Mouse (Mus musculus) MEL (cell line): ENCODE results near the gene Neurl2. TPM values are rescaled to one million over a fixed set of nuclear protein-coding genes. Genes with fewer than 3 reads are reported as not detected.
A peak's percentile ranks its signal among the peaks of the same experiment; 100 is the strongest.

ENCODE experiments used
- DNase-seq: peaks from one replicate; pipeline ENCODE4 v3.0.0; 2011; ENCODE audit warnings: low read depth, low spot score
- H3K27ac ChIP-seq: 2 replicates; pipeline ENCODE4 v1.5.1; 2012; ENCODE audit warnings: low read depth, mild to moderate bottlenecking, control low read depth, low read length, moderate library complexity; ENCODE audit not compliant: control insufficient read depth
- H3K27me3 ChIP-seq, 2 experiments: fragments of 150-350 bp in 1 of 2; sonication (generic) in 1 of 2; 2 replicates each; pipeline ENCODE4 v1.6.1; 2012; ENCODE audit warnings: low read length in 2 of 2, mild to moderate bottlenecking in 2 of 2, improper control_type of control experiment in 1 of 2, moderate library complexity in 1 of 2; ENCODE audit not compliant: insufficient read depth in 2 of 2, control insufficient read depth in 1 of 2
- H3K36me3 ChIP-seq, 2 experiments: 2 replicates each; pipeline ENCODE4 v1.6.1; 2012 to 2014; ENCODE audit warnings: low read length in 2 of 2, improper control_type of control experiment in 1 of 2, inconsistent platforms in 1 of 2, mild to moderate bottlenecking in 1 of 2; ENCODE audit not compliant: insufficient read depth in 2 of 2, control insufficient read depth in 1 of 2
- H3K4me1 ChIP-seq, 2 experiments: fragments of 150-350 bp in 1 of 2; sonication (generic) in 1 of 2; 2 replicates each; pipeline ENCODE4 v1.6.1; 2012; ENCODE audit warnings: low read length in 2 of 2, improper control_type of control experiment in 1 of 2, mild to moderate bottlenecking in 1 of 2; ENCODE audit not compliant: insufficient read depth in 2 of 2, control insufficient read depth in 1 of 2
- H3K4me3 ChIP-seq, 2 experiments: fragments of 150-350 bp in 1 of 2; sonication (generic) in 1 of 2; 2 replicates each; pipeline ENCODE4 v1.5.1; 2012; ENCODE audit warnings: low read depth in 2 of 2, low read length in 2 of 2, mild to moderate bottlenecking in 2 of 2, moderate library complexity in 2 of 2, control low read depth in 1 of 2, improper control_type of control experiment in 1 of 2; ENCODE audit not compliant: control insufficient read depth in 1 of 2, insufficient read depth in 1 of 2
- H3K79me2 ChIP-seq: 2 replicates; pipeline ENCODE4 v1.6.1; 2012; ENCODE audit warnings: mild to moderate bottlenecking, low read length, moderate library complexity; ENCODE audit not compliant: control insufficient read depth, poor library complexity, insufficient read depth
- H3K9ac ChIP-seq: 2 replicates; pipeline ENCODE4 v1.6.1; 2012; ENCODE audit warnings: low read depth, mild to moderate bottlenecking, control low read depth, low read length, moderate library complexity; ENCODE audit not compliant: control insufficient read depth, poor library complexity, severe bottlenecking
- H3K9me3 ChIP-seq: fragments of 150-350 bp; sonication (generic); replicated peaks from 2 replicates; pipeline ENCODE4 v1.6.1; 2012; ENCODE audit warnings: mild to moderate bottlenecking, low read length, improper control_type of control experiment, moderate library complexity; ENCODE audit not compliant: insufficient read depth
- BHLHE40 ChIP-seq: IDR thresholded peaks from 2 replicates; pipeline ENCODE4 v1.6.1; 2012; ENCODE audit warnings: low read depth, mild to moderate bottlenecking, inconsistent platforms, low read length, improper control_type of control experiment, borderline replicate concordance
- CHD1 ChIP-seq: IDR thresholded peaks from 2 replicates; pipeline ENCODE4 v1.6.1; 2012; ENCODE audit warnings: low read depth, mild to moderate bottlenecking, inconsistent platforms, low read length, improper control_type of control experiment
- CTCF ChIP-seq, 3 experiments: IDR thresholded peaks in 2 of 3; conservative IDR thresholded peaks in 1 of 3; 2 replicates each; pipeline ENCODE4 v1.5.1; 2011 to 2012; ENCODE audit warnings: low read length in 3 of 3, low read depth in 2 of 3, mild to moderate bottlenecking in 2 of 3, improper control_type of control experiment in 1 of 3, inconsistent platforms in 1 of 3, mixed read lengths in 1 of 3, moderate library complexity in 1 of 3; ENCODE audit not compliant: control insufficient read depth in 1 of 3, insufficient read depth in 1 of 3, poor library complexity in 1 of 3, severe bottlenecking in 1 of 3
- E2F4 ChIP-seq: IDR thresholded peaks from 2 replicates; pipeline ENCODE4 v1.6.1; 2011; ENCODE audit warnings: low read depth, low read length, improper control_type of control experiment, borderline replicate concordance
- ELF1 ChIP-seq: IDR thresholded peaks from 2 replicates; pipeline ENCODE4 v1.6.1; 2014; ENCODE audit warnings: low read depth, mild to moderate bottlenecking, inconsistent platforms, low read length, improper control_type of control experiment, moderate library complexity
- EP300 ChIP-seq, 2 experiments: IDR thresholded peaks; 2 replicates each; pipeline ENCODE4 v1.6.1; 2011; ENCODE audit warnings: improper control_type of control experiment in 2 of 2, low read length in 2 of 2, low read depth in 1 of 2, mild to moderate bottlenecking in 1 of 2
- HCFC1 ChIP-seq: IDR thresholded peaks from 2 replicates; pipeline ENCODE4 v1.6.1; 2012; ENCODE audit warnings: low read depth, mild to moderate bottlenecking, inconsistent platforms, low read length, improper control_type of control experiment, moderate library complexity
- JUND ChIP-seq: IDR thresholded peaks from 2 replicates; pipeline ENCODE4 v1.6.1; 2011; ENCODE audit warnings: low read depth, mild to moderate bottlenecking, improper control_type of control experiment, low read length
- KAT2A ChIP-seq: conservative IDR thresholded peaks from 2 replicates; pipeline ENCODE4 v1.6.1; 2012; ENCODE audit warnings: low read depth, low read length, improper control_type of control experiment, inconsistent platforms
- MAFK ChIP-seq: IDR thresholded peaks from 2 replicates; pipeline ENCODE4 v1.6.1; 2011; ENCODE audit warnings: low read depth, mild to moderate bottlenecking, low read length, improper control_type of control experiment, borderline replicate concordance
- MAX ChIP-seq: IDR thresholded peaks from 2 replicates; pipeline ENCODE4 v1.6.1; 2011; ENCODE audit warnings: low read length, improper control_type of control experiment
- MEF2A ChIP-seq: IDR thresholded peaks from 2 replicates; pipeline ENCODE4 v1.6.1; 2014; ENCODE audit warnings: low read depth, mild to moderate bottlenecking, inconsistent platforms, low read length, improper control_type of control experiment; ENCODE audit not compliant: poor library complexity, insufficient replicate concordance, severe bottlenecking; ENCODE audit errors: extremely low read depth
- MXI1 ChIP-seq: IDR thresholded peaks from 2 replicates; pipeline ENCODE4 v1.6.1; 2011; ENCODE audit warnings: mild to moderate bottlenecking, low read depth, low read length, improper control_type of control experiment
- NELFE ChIP-seq: IDR thresholded peaks from 2 replicates; pipeline ENCODE4 v1.6.1; 2011; ENCODE audit warnings: low read depth, low read length, improper control_type of control experiment
- NRF1 ChIP-seq: IDR thresholded peaks from 2 replicates; pipeline ENCODE4 v1.6.1; 2014; ENCODE audit warnings: low read depth, mild to moderate bottlenecking, inconsistent platforms, low read length, improper control_type of control experiment, moderate library complexity; ENCODE audit not compliant: poor library complexity, insufficient read depth, severe bottlenecking
- POLR2A ChIP-seq, 2 experiments: IDR thresholded peaks; 2 replicates each; pipeline ENCODE4 v1.6.1; 2011 to 2012; ENCODE audit warnings: low read length in 2 of 2, mild to moderate bottlenecking in 2 of 2, control low read depth in 1 of 2, improper control_type of control experiment in 1 of 2, low read depth in 1 of 2, moderate library complexity in 1 of 2; ENCODE audit not compliant: control insufficient read depth in 1 of 2, insufficient read depth in 1 of 2, poor library complexity in 1 of 2
- RAD21 ChIP-seq: IDR thresholded peaks from 2 replicates; pipeline ENCODE4 v1.6.1; 2011; ENCODE audit warnings: mild to moderate bottlenecking, low read depth, low read length, improper control_type of control experiment
- RCOR1 ChIP-seq: IDR thresholded peaks from 2 replicates; pipeline ENCODE4 v1.6.1; 2012; ENCODE audit warnings: low read depth, mild to moderate bottlenecking, inconsistent platforms, low read length, improper control_type of control experiment
- SMC3 ChIP-seq: IDR thresholded peaks from 2 replicates; pipeline ENCODE4 v1.6.1; 2011; ENCODE audit warnings: low read depth, low read length, improper control_type of control experiment
- TBP ChIP-seq: IDR thresholded peaks from 2 replicates; pipeline ENCODE4 v1.8.0; 2011; ENCODE audit warnings: low read depth, low read length, improper control_type of control experiment
- TCF12 ChIP-seq: IDR thresholded peaks from 2 replicates; pipeline ENCODE4 v1.6.1; 2014; ENCODE audit warnings: low read depth, mild to moderate bottlenecking, inconsistent platforms, low read length, improper control_type of control experiment, moderate library complexity
- UBTF ChIP-seq: IDR thresholded peaks from 2 replicates; pipeline ENCODE4 v1.6.1; 2012; ENCODE audit warnings: low read depth, mild to moderate bottlenecking, inconsistent platforms, low read length, improper control_type of control experiment, moderate library complexity, borderline replicate concordance; ENCODE audit not compliant: insufficient read depth
- USF1 ChIP-seq: IDR thresholded peaks from 2 replicates; pipeline ENCODE4 v1.6.1; 2014; ENCODE audit warnings: low read depth, mild to moderate bottlenecking, inconsistent platforms, low read length, improper control_type of control experiment, moderate library complexity
- USF2 ChIP-seq, 2 experiments: IDR thresholded peaks; 2 replicates each; pipeline ENCODE4 v1.6.1; 2011 to 2012; ENCODE audit warnings: improper control_type of control experiment in 2 of 2, low read length in 2 of 2, borderline replicate concordance in 1 of 2, inconsistent platforms in 1 of 2, low read depth in 1 of 2, mild to moderate bottlenecking in 1 of 2; ENCODE audit not compliant: insufficient read depth in 1 of 2
- ZC3H11A ChIP-seq: IDR thresholded peaks from 2 replicates; pipeline ENCODE4 v1.6.1; 2012; ENCODE audit warnings: low read depth, mild to moderate bottlenecking, inconsistent platforms, low read length, improper control_type of control experiment
- ZKSCAN1 ChIP-seq: IDR thresholded peaks from 2 replicates; pipeline ENCODE4 v1.6.1; 2012; ENCODE audit warnings: low read depth, mild to moderate bottlenecking, inconsistent platforms, low read length, improper control_type of control experiment, moderate library complexity
- ZNF384 ChIP-seq: IDR thresholded peaks from 2 replicates; pipeline ENCODE4 v1.6.1; 2012; ENCODE audit warnings: low read depth, mild to moderate bottlenecking, inconsistent platforms, low read length, improper control_type of control experiment
- polyA plus RNA-seq, 2 experiments: library from polyadenylated mRNA; stranded (reverse) in 1 of 2; unstranded in 1 of 2; fragments of >175 nt in 1 of 2; fragments of >200 nt in 1 of 2; gene quantifications; 2 replicates each; pipeline versions ENCODE4 v1.2.1 to v1.2.4; 2012; ENCODE audit warnings: low replicate concordance in 2 of 2, low read depth in 1 of 2; ENCODE audit not compliant: insufficient read length in 2 of 2, insufficient read depth in 1 of 2, missing spikeins in 1 of 2
- total RNA-seq: library from RNA; depleted of rRNA; stranded (reverse); fragments of 300-350 nt; gene quantifications from 2 replicates; pipeline ENCODE4 v1.2.3, GENCODE M21; 2012

The Neurl2 gene
- total and polyA plus RNA-seq, 3 experiments: 1.6 to 2.6 TPM; not detected in 1

DNA sequence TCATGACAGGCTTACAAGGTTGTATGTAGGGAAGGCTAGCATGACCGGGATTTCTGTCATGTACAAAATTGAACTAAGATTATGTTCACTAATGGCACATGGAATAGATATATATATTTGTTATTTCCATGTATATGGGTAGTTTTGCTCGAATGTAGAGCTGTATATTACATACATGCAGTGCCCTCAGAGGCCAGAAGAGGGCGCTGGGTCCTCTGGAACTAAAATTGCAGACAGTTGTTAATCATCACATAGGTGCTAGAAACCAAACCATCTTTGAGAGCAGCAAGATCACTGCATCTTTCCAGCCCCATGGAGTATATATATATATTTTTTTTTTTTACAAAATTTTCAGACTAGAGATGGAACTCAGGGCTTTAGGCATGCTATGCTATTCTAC is 12.5 kb upstream of the Neurl2 start:
- Histone ChIP-seq H3K27ac (no peak overlapping the region), H3K79me2 (no peaks in the 10 kb centered on the region), H3K9ac (no peak overlapping the region), H3K27me3 (no peaks in the 10 kb centered on the region), H3K36me3 (no peaks in the 10 kb centered on the region), H3K9me3 (no peaks in the 10 kb centered on the region), H3K4me1 (no peaks in the 10 kb centered on the region), H3K4me3 (no peak overlapping the region)
- DNase-seq: peak; percentile 69
- no peak for TF ChIP-seq USF2 (IDR thresholded peaks at IDR 0.05; ENCODE audit: borderline replicate concordance in 1 of 2, insufficient read depth in 1 of 2, low read depth in 1 of 2, low read length in 2 of 2)
- no peak for TF ChIP-seq TCF12
- TF ChIP-seq NRF1: no peak
- TF ChIP-seq SMC3: peak; percentile 60
- no peak for TF ChIP-seq MAX
- TF ChIP-seq ELF1: no peak
- no peak for TF ChIP-seq MXI1
- no peak for TF ChIP-seq USF1
- TF ChIP-seq TBP: no peak
- no peak for TF ChIP-seq ZKSCAN1
- TF ChIP-seq CTCF (IDR thresholded peaks at IDR 0.05 in 2 of 3, conservative IDR thresholded peaks at IDR 0.05 in 1 of 3; ENCODE audit: control insufficient read depth in 1 of 3, insufficient read depth in 1 of 3, low read depth in 2 of 3, low read length in 3 of 3, poor library complexity in 1 of 3, severe bottlenecking in 1 of 3): peak; percentile 69 to 76 (median 73)
- peak; percentile 77 for TF ChIP-seq RAD21
- TF ChIP-seq EP300 (IDR thresholded peaks at IDR 0.05; ENCODE audit: low read depth in 1 of 2, low read length in 2 of 2): no peak
- no peak for TF ChIP-seq NELFE
- no peak for TF ChIP-seq POLR2A (IDR thresholded peaks at IDR 0.05; ENCODE audit: control insufficient read depth in 1 of 2, insufficient read depth in 1 of 2, low read depth in 1 of 2, low read length in 2 of 2, poor library complexity in 1 of 2)
- TF ChIP-seq RCOR1: no peak
- no peak for TF ChIP-seq HCFC1
- TF ChIP-seq ZNF384: no peak
- no peak for TF ChIP-seq MAFK
- TF ChIP-seq JUND: no peak
- TF ChIP-seq UBTF: no peak
- no peak for TF ChIP-seq CHD1
- peak; percentile 59 for TF ChIP-seq ZC3H11A
- no peak for TF ChIP-seq KAT2A
- TF ChIP-seq BHLHE40: no peak
- no peak for TF ChIP-seq E2F4
- TF ChIP-seq MEF2A: no peak
